Mouse (Mus musculus): ENCODE results near the gene Sycp2. TPM values are rescaled to one million over a fixed set of nuclear protein-coding genes. Genes with fewer than 3 reads are reported as not detected.
A peak's percentile ranks its signal among the peaks of the same experiment; 100 is the strongest.

The Sycp2 gene
- under 1 TPM; 0.97 to 0.99 TPM for total RNA-seq (2021)

GRCm38 (mm10) chr2:178407053-178407815 lies at the start of gene Sycp2:
Gene Sycp2 (minus strand): TSS chr2:178407685.
- DNase-seq (ENCODE audit: extremely low spot score in 1 of 2, low spot score in 2 of 2), result no peak
- intact Hi-C loops (cut with DNase I), result no loop called here

- no peak for DNase-seq (ENCODE audit: extremely low spot score in 1 of 2, low spot score in 2 of 2)
- intact Hi-C loops (cut with DNase I), result no loop called here
These were observed 47.4 kb upstream of the Sycp2 start for GRCm38 (mm10) chr2:178454664-178455516.

GRCm38 (mm10) chr2:178450961-178451360 lies 43.5 kb upstream of the Sycp2 start:
- intact Hi-C loops (cut with DNase I), result no loop called here
- no peak for DNase-seq (ENCODE audit: extremely low spot score in 1 of 2, low spot score in 2 of 2)

GRCm38 (mm10) chr2:178450236-178450635 lies 42.8 kb upstream of the Sycp2 start:
- no peak for DNase-seq (ENCODE audit: extremely low spot score in 1 of 2, low spot score in 2 of 2)
- intact Hi-C loops (cut with DNase I), result no loop called here

GRCm38 (mm10) chr2:178449386-178449785 lies 41.9 kb upstream of the Sycp2 start:
- DNase-seq (ENCODE audit: extremely low spot score in 1 of 2, low spot score in 2 of 2), result no peak
- intact Hi-C loops (cut with DNase I), result no loop called here

- DNase-seq (ENCODE audit: extremely low spot score in 1 of 2, low spot score in 2 of 2), result peak in 1 of 2 experiments; percentile 39
- intact Hi-C loops (cut with DNase I), result no loop called here
These were observed 29.8 kb upstream of the Sycp2 start for GRCm38 (mm10) chr2:178437311-178437710.

GRCm38 (mm10) chr2:178433903-178434302 lies 26.4 kb upstream of the Sycp2 start:
- no peak for DNase-seq (ENCODE audit: extremely low spot score in 1 of 2, low spot score in 2 of 2)
- intact Hi-C loops (cut with DNase I), result no loop called here

- intact Hi-C loops (cut with DNase I), result no loop called here
- no peak for DNase-seq (ENCODE audit: extremely low spot score in 1 of 2, low spot score in 2 of 2)
These were observed 26.0 kb upstream of the Sycp2 start for GRCm38 (mm10) chr2:178433495-178433894.

- DNase-seq (ENCODE audit: extremely low spot score in 1 of 2, low spot score in 2 of 2), result no peak
- intact Hi-C loops (cut with DNase I), result no loop called here
These were observed 22.7 kb upstream of the Sycp2 start, which contains the start of gene Cdh26 for GRCm38 (mm10) chr2:178430231-178430630. Gene Cdh26 (plus strand): TSS chr2:178430531.

GRCm38 (mm10) chr2:178429426-178429825 lies 21.9 kb upstream of the Sycp2 start:
- DNase-seq (ENCODE audit: extremely low spot score in 1 of 2, low spot score in 2 of 2), result no peak
- intact Hi-C loops (cut with DNase I), result loop anchor here (10.0 kb wide), 1 partner anchor 235 kb away; no protein-coding TSS in a partner anchor

GRCm38 (mm10) chr2:178428676-178429075 lies 21.2 kb upstream of the Sycp2 start:
- intact Hi-C loops (cut with DNase I), result loop anchor here (10.0 kb wide), 1 partner anchor 236 kb away; no protein-coding TSS in a partner anchor
- DNase-seq (ENCODE audit: extremely low spot score in 1 of 2, low spot score in 2 of 2), result no peak

GRCm38 (mm10) chr2:178428183-178428582 lies 20.7 kb upstream of the Sycp2 start:
- no peak for DNase-seq (ENCODE audit: extremely low spot score in 1 of 2, low spot score in 2 of 2)
- intact Hi-C loops (cut with DNase I), result loop anchor here (10.0 kb wide), 1 partner anchor 237 kb away; no protein-coding TSS in a partner anchor

GRCm38 (mm10) chr2:178427181-178427580 lies 19.7 kb upstream of the Sycp2 start:
- intact Hi-C loops (cut with DNase I), result loop anchor here (10.0 kb wide), 1 partner anchor 238 kb away; no protein-coding TSS in a partner anchor
- DNase-seq (ENCODE audit: extremely low spot score in 1 of 2, low spot score in 2 of 2), result no peak

- intact Hi-C loops (cut with DNase I), result loop anchor here (10.0 kb wide), 1 partner anchor 239 kb away; no protein-coding TSS in a partner anchor
These were observed 18.7 kb upstream of the Sycp2 start for GRCm38 (mm10) chr2:178426229-178426628.

GRCm38 (mm10) chr2:178423223-178423622 lies 15.7 kb upstream of the Sycp2 start:
- intact Hi-C loops (cut with DNase I), result loop anchor here (5.0 to 10.0 kb wide), 2 partner anchors 242 to 1449 kb away; no protein-coding TSS in a partner anchor
- DNase-seq (ENCODE audit: extremely low spot score in 1 of 2, low spot score in 2 of 2), result no peak

More at GRCm38 (mm10) chr2:178426229-178426628, 18.7 kb upstream of the Sycp2 start:
- DNase-seq (ENCODE audit: extremely low spot score in 1 of 2, low spot score in 2 of 2), result no peak

GRCm38 (mm10) chr2:178422186-178422585 lies 14.7 kb upstream of the Sycp2 start:
- no peak for DNase-seq (ENCODE audit: extremely low spot score in 1 of 2, low spot score in 2 of 2)
- intact Hi-C loops (cut with DNase I), result loop anchor here (5.0 to 10.0 kb wide), 2 partner anchors 243 to 1450 kb away; no protein-coding TSS in a partner anchor

- no peak for DNase-seq (ENCODE audit: extremely low spot score in 1 of 2, low spot score in 2 of 2)
- intact Hi-C loops (cut with DNase I), result loop anchor here (5.0 to 10.0 kb wide), 2 partner anchors 243 to 1451 kb away; no protein-coding TSS in a partner anchor
These were observed 14.1 kb upstream of the Sycp2 start for GRCm38 (mm10) chr2:178421603-178422002.

GRCm38 (mm10) chr2:178420576-178420975 lies 13.1 kb upstream of the Sycp2 start:
- no peak for DNase-seq (ENCODE audit: extremely low spot score in 1 of 2, low spot score in 2 of 2)
- intact Hi-C loops (cut with DNase I), result loop anchor here (5.0 to 10.0 kb wide), 2 partner anchors 244 to 1452 kb away; no protein-coding TSS in a partner anchor

- DNase-seq (ENCODE audit: extremely low spot score in 1 of 2, low spot score in 2 of 2), result no peak
These were observed 9.5 kb upstream of the Sycp2 start for GRCm38 (mm10) chr2:178416970-178417369.

More at GRCm38 (mm10) chr2:178416970-178417369, 9.5 kb upstream of the Sycp2 start:
- intact Hi-C loops (cut with DNase I), result no loop called here

All from left cerebral cortex, postnatal 10 days (tissue).